Mouse (Mus musculus): Measurements from ENCODE around the gene Nectin2. TPM values are rescaled to one million over a fixed set of nuclear protein-coding genes. Genes with fewer than 3 reads are reported as not detected.

Gene Nectin2
- polyA plus RNA-seq, 1 experiment from 2014 or later, result 89.4 TPM

- Histone ChIP-seq H3K4me2 (peak overlapping the region; percentile 86), H3K9me3 (no peaks in the 10 kb centered on the region), H3K4me1 (peaks cover 37% of the 10 kb centered on the region), H3K4me3 (peak overlapping the region; percentile 73), H3K27ac (replicated peaks) (peak overlapping the region; percentile 81), H3K9ac (peak overlapping the region; percentile 94), H3K36me3 (peaks cover 46% of the 10 kb centered on the region), H3K27me3 (replicated peaks) (no peaks in the 10 kb centered on the region)
- WGBS, result 52% methylated on average over 14 of the region's 14 CpGs
- no peak for ATAC-seq (ENCODE audit: extremely low read depth, insufficient number of reproducible peaks, low FRiP score, low TSS enrichment)
Observed at GRCm38 (mm10) chr7:19768251-19768650, 18.0 kb upstream of the Nectin2 start.

DNA sequence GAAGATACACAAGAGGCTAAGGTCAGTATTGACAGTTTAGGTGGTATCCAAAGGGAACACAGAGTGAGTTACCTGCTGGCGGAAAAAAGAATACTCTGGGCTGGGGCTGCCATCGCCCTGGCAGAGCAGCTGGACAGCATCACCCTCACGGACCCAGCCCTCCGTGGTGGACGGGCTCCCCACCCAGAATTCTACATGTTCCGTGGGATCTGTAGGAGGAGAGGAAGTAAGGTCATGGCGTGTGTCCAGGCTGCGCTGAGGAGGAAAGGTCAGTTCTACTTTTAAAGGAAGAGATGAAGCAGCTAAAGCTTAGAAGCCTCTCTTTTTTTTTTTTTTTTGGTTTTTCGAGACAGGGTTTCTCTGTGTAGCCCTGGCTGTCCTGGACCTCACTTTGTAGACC, 14.3 kb upstream of the Nectin2 start:
- H3K4me1 ChIP-seq, result peaks cover 51% of the 10 kb centered on the region
- H3K27me3 ChIP-seq (replicated peaks), result no peaks in the 10 kb centered on the region
- 72% methylated on average over 9 of the region's 9 CpGs for WGBS
- H3K36me3 ChIP-seq, result peaks cover 82% of the 10 kb centered on the region
- no peak overlapping the region for H3K27ac ChIP-seq (replicated peaks)
- no peak overlapping the region for H3K9ac ChIP-seq
- no peak overlapping the region for H3K4me2 ChIP-seq
- no peak overlapping the region for H3K4me3 ChIP-seq
- no peak for ATAC-seq (ENCODE audit: extremely low read depth, insufficient number of reproducible peaks, low FRiP score, low TSS enrichment)
- no peaks in the 10 kb centered on the region for H3K9me3 ChIP-seq

DNA sequence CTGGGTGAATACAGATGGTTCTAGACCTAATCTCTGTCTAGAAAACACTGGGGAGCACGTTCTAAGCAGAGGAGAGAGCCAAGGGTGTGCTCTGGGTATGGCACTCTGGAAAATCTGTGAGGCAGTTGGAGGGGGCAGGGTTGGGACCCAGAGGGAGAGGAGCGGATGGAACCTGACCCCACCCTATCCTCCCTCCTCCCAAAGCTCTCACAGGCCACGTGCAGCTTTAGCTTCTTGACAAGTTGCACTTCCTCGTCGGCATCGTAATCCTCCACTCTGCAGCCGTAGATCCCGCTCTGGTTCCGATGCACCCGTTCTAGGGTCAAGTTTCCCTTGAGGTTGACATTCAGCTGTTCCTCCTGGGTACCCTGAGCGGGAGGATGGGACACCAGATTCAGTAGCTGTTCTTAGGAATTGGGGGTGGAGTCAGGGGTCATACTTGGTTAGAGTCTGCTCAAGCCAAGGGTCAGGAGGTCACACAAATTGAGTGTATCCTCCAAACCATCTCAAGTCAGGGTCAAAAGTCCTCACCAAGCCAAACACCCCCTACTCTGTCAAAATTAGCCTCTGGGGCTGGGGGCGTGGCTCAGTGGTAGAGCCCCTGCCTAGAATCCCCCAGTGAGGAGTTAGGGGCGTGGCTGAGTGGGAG, 13.7 kb upstream of the Nectin2 start:
- no peak for ATAC-seq (ENCODE audit: extremely low read depth, insufficient number of reproducible peaks, low FRiP score, low TSS enrichment)
- H3K9ac ChIP-seq, result no peak overlapping the region
- H3K27ac ChIP-seq (replicated peaks), result no peak overlapping the region
- WGBS, result 77% methylated on average over 13 of the region's 13 CpGs
- peaks cover 49% of the 10 kb centered on the region for H3K4me1 ChIP-seq
- no peak overlapping the region for H3K4me3 ChIP-seq
- peaks cover 88% of the 10 kb centered on the region for H3K36me3 ChIP-seq
- no peaks in the 10 kb centered on the region for H3K27me3 ChIP-seq (replicated peaks)
- no peak overlapping the region for H3K4me2 ChIP-seq
- H3K9me3 ChIP-seq, result no peaks in the 10 kb centered on the region

- H3K4me2 ChIP-seq, result no peak overlapping the region
- no peak overlapping the region for H3K4me3 ChIP-seq
- peak overlapping the region; percentile 69 for H3K9ac ChIP-seq
- WGBS, result 35% methylated on average over 11 of the region's 11 CpGs
- peaks cover 41% of the 10 kb centered on the region for H3K4me1 ChIP-seq
- H3K27ac ChIP-seq (replicated peaks), result peak overlapping the region; percentile 76
- no peaks in the 10 kb centered on the region for H3K9me3 ChIP-seq
- H3K27me3 ChIP-seq (replicated peaks), result no peaks in the 10 kb centered on the region
- ATAC-seq (ENCODE audit: extremely low read depth, insufficient number of reproducible peaks, low FRiP score, low TSS enrichment), result 0 out of 2 replicates have a peak, but pooled peaks have one; percentile 29
- H3K36me3 ChIP-seq, result peaks cover 96% of the 10 kb centered on the region
Observed at GRCm38 (mm10) chr7:19762283-19762682, 12.0 kb upstream of the Nectin2 start.

DNA sequence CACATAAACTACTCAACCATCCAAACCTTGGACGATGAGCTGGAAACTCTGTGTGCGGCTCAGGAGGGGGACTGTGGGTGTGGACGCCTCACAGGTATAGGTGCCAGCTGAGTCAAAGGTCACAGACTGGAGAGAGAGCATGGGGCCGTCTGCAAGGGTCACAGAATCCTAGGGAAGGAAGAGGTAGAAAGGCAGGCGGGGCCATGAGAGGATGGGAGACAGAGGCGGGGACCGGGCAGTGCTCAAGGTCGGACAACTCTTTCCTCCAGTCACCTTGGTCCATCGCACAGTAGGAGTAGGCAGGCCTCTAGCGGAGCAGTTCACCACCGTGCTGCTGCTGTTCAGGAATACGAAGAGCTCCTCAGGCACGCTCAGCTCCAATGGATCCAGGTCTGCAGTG, 9.7 kb upstream of the Nectin2 start:
- H3K4me3 ChIP-seq, result no peak overlapping the region
- WGBS, result 63% methylated on average over 13 of the region's 13 CpGs
- H3K9me3 ChIP-seq, result no peaks in the 10 kb centered on the region
- H3K27ac ChIP-seq (replicated peaks), result peak overlapping the region; percentile 82
- 0 out of 2 replicates have a peak overlapping the region, but pooled peaks have one; percentile 11 for H3K4me2 ChIP-seq
- ATAC-seq (ENCODE audit: extremely low read depth, insufficient number of reproducible peaks, low FRiP score, low TSS enrichment), result no peak
- peaks cover 73% of the 10 kb centered on the region for H3K36me3 ChIP-seq
- peak overlapping the region; percentile 1; the same call in 1 of the 2 replicates for H3K9ac ChIP-seq
- H3K27me3 ChIP-seq (replicated peaks), result no peaks in the 10 kb centered on the region
- H3K4me1 ChIP-seq, result peaks cover 64% of the 10 kb centered on the region

- H3K4me3 ChIP-seq, result no peak overlapping the region
- no peak overlapping the region for H3K4me2 ChIP-seq
- no peaks in the 10 kb centered on the region for H3K27me3 ChIP-seq (replicated peaks)
- peaks cover 76% of the 10 kb centered on the region for H3K4me1 ChIP-seq
- 79% methylated on average over 13 of the region's 13 CpGs for WGBS
- peaks cover 59% of the 10 kb centered on the region for H3K36me3 ChIP-seq
- no peaks in the 10 kb centered on the region for H3K9me3 ChIP-seq
- no peak for ATAC-seq (ENCODE audit: extremely low read depth, insufficient number of reproducible peaks, low FRiP score, low TSS enrichment)
- 0 out of 2 replicates have a peak overlapping the region, but pooled peaks have one; percentile 0 for H3K27ac ChIP-seq (replicated peaks)
- H3K9ac ChIP-seq, result no peak overlapping the region
Observed at GRCm38 (mm10) chr7:19758623-19759022, 8.3 kb upstream of the Nectin2 start.

- H3K4me2 ChIP-seq, result peak overlapping the region; percentile 52
- ATAC-seq (ENCODE audit: extremely low read depth, insufficient number of reproducible peaks, low FRiP score, low TSS enrichment), result peak; percentile 75
Observed at GRCm38 (mm10) chr7:19755851-19756786, 5.8 kb upstream of the Nectin2 start.

GRCm38 (mm10) chr7:19755008-19755407, 4.7 kb upstream of the Nectin2 start:
- no peak for ATAC-seq (ENCODE audit: extremely low read depth, insufficient number of reproducible peaks, low FRiP score, low TSS enrichment)
- 81% methylated on average over 2 of the region's 2 CpGs for WGBS
- Histone ChIP-seq H3K9ac (peak overlapping the region; percentile 73), H3K9me3 (no peaks in the 10 kb centered on the region), H3K4me1 (peaks cover 66% of the 10 kb centered on the region), H3K27ac (replicated peaks) (peak overlapping the region; percentile 99), H3K27me3 (replicated peaks) (no peaks in the 10 kb centered on the region), H3K4me3 (no peak overlapping the region), H3K36me3 (peaks cover 25% of the 10 kb centered on the region), H3K4me2 (peak overlapping the region; percentile 52)

More at GRCm38 (mm10) chr7:19755851-19756786, 5.8 kb upstream of the Nectin2 start:
- WGBS, result 23% methylated on average over 24 of the region's 24 CpGs
- peak overlapping the region; percentile 73 for H3K9ac ChIP-seq
- peaks cover 68% of the 10 kb centered on the region for H3K4me1 ChIP-seq
- peak overlapping the region; percentile 99 for H3K27ac ChIP-seq (replicated peaks)
- H3K27me3 ChIP-seq (replicated peaks), result no peaks in the 10 kb centered on the region
- H3K9me3 ChIP-seq, result no peaks in the 10 kb centered on the region
- peak overlapping the region; percentile 25 for H3K4me3 ChIP-seq
- peaks cover 36% of the 10 kb centered on the region for H3K36me3 ChIP-seq

GRCm38 (mm10) chr7:19754065-19754464, 3.8 kb upstream of the Nectin2 start:
- 77% methylated on average over 1 of the region's 1 CpGs for WGBS
- no peak for ATAC-seq (ENCODE audit: extremely low read depth, insufficient number of reproducible peaks, low FRiP score, low TSS enrichment)

GRCm38 (mm10) chr7:19753587-19753986, 3.3 kb upstream of the Nectin2 start:
- peak overlapping the region; percentile 99 for H3K27ac ChIP-seq (replicated peaks)
- no peak overlapping the region for H3K4me2 ChIP-seq
- no peaks in the 10 kb centered on the region for H3K9me3 ChIP-seq
- H3K4me1 ChIP-seq, result peaks cover 54% of the 10 kb centered on the region
- 62% methylated on average over 7 of the region's 7 CpGs for WGBS
- H3K9ac ChIP-seq, result peak overlapping the region; percentile 50; the same call in 1 of the 2 replicates
- no peaks in the 10 kb centered on the region for H3K27me3 ChIP-seq (replicated peaks)
- ATAC-seq (ENCODE audit: extremely low read depth, insufficient number of reproducible peaks, low FRiP score, low TSS enrichment), result no peak
- H3K4me3 ChIP-seq, result no peak overlapping the region
- H3K36me3 ChIP-seq, result peaks cover 11% of the 10 kb centered on the region

More at GRCm38 (mm10) chr7:19754065-19754464, 3.8 kb upstream of the Nectin2 start:
- H3K4me2 ChIP-seq, result no peak overlapping the region
- peaks cover 59% of the 10 kb centered on the region for H3K4me1 ChIP-seq
- no peaks in the 10 kb centered on the region for H3K27me3 ChIP-seq (replicated peaks)
- no peaks in the 10 kb centered on the region for H3K9me3 ChIP-seq
- peaks cover 15% of the 10 kb centered on the region for H3K36me3 ChIP-seq
- H3K27ac ChIP-seq (replicated peaks), result peak overlapping the region; percentile 99
- H3K4me3 ChIP-seq, result no peak overlapping the region
- H3K9ac ChIP-seq, result peak overlapping the region; percentile 50; the same call in 1 of the 2 replicates

- no peak overlapping the region for H3K4me2 ChIP-seq
- H3K9ac ChIP-seq, result no peak overlapping the region
- H3K4me1 ChIP-seq, result peaks cover 61% of the 10 kb centered on the region
- WGBS, result 69% methylated on average over 8 of the region's 8 CpGs
- H3K9me3 ChIP-seq, result no peaks in the 10 kb centered on the region
- peaks cover 1% of the 10 kb centered on the region for H3K36me3 ChIP-seq
- no peak overlapping the region for H3K4me3 ChIP-seq
- no peaks in the 10 kb centered on the region for H3K27me3 ChIP-seq (replicated peaks)
- H3K27ac ChIP-seq (replicated peaks), result no peak overlapping the region
- ATAC-seq (ENCODE audit: extremely low read depth, insufficient number of reproducible peaks, low FRiP score, low TSS enrichment), result no peak
Observed at GRCm38 (mm10) chr7:19752652-19753051, 2.4 kb upstream of the Nectin2 start.
